Mouse (Mus musculus): ENCODE results near the gene Bach2. TPM values are rescaled to one million over a fixed set of nuclear protein-coding genes. Genes with fewer than 3 reads are reported as not detected.

Gene Bach2
- polyA plus RNA-seq, 1 experiment, result 18.7 TPM

DNA sequence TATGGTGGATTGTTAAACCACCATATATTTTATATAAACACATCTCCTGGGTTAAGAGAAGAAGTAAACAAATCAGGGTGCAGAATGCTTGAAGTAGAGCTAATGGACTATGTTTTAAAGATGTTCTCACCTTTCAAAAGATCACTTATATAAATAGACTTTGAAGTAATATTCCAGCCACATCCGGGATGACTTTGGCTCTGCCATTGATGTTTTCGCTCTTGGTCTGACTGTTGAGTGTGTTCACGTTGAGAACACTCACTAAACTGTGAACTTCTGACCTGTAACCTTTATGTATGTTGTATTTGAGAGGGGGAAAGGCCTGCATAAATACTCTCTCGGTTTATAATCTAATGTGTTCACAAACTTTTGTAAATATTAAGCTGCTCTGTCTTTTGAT, 20.2 kb upstream of the Bach2 start:
- no peak overlapping the region for H3K27ac ChIP-seq (ENCODE audit: insufficient read depth, low read length)

DNA sequence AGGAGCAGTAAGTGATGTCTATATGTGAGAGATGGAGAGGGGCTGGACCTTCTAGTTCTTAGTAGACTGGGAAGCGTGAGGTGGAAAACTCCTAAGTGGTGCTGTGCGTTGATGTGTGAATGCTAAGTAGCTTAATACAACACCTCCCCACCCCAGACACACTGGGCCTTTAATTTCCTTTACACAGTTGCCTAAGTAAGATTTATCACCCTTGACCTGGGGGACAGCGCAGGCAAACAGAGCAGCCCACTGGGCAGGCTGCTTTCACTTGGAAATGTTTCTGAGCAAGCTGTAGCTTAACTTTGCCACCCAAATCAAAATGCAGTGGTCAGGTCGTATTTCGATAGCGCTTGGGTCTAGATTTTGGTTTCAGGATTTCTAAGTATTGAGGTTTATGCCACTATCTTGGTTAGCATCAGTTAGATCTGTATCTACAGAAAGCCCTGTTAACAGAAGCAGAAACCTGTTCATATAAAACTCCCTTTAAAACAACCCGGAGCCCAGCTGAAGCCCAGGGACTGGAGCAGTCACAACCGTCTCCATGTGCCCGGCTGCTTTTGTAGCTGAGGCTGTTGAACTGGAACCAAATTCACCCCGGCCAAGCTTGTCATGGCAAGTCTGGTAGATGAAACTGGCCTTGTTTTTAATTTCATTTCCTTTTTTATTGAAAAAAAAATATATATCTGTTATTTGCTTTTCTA, 19.0 kb upstream of the Bach2 start:
- no peak overlapping the region for H3K27ac ChIP-seq (ENCODE audit: insufficient read depth, low read length)
- no peaks in the 10 kb centered on the region for H3K4me1 ChIP-seq (ENCODE audit: control insufficient read depth, insufficient read depth, low read length)
- no peaks in the 10 kb centered on the region for H3K9me3 ChIP-seq (replicated peaks; ENCODE audit: control insufficient read depth, insufficient read depth, low read length, poor library complexity, severe bottlenecking)
- H3K9ac ChIP-seq (ENCODE audit: low read depth, poor library complexity, severe bottlenecking), result no peak overlapping the region
- TF ChIP-seq EP300 (IDR thresholded peaks at IDR 0.05; ENCODE audit: insufficient read depth, low read depth, low read length) (no peak), POLR2A (IDR thresholded peaks at IDR 0.05; ENCODE audit: insufficient read depth, low read length) (no peak), CTCF (IDR thresholded peaks at IDR 0.05; ENCODE audit: low read depth, low read length) (no peak)
- no peaks in the 10 kb centered on the region for H3K36me3 ChIP-seq (ENCODE audit: control insufficient read depth, insufficient read depth, low read length, poor library complexity, severe bottlenecking)
- H3K4me3 ChIP-seq (ENCODE audit: low read depth, low read length), result no peak overlapping the region
- no peaks in the 10 kb centered on the region for H3K27me3 ChIP-seq (ENCODE audit: control insufficient read depth, insufficient read depth, low read length, poor library complexity, severe bottlenecking)

More for the DNA sequence above, 20.2 kb upstream of the Bach2 start:
- no peaks in the 10 kb centered on the region for H3K9me3 ChIP-seq (replicated peaks; ENCODE audit: control insufficient read depth, insufficient read depth, low read length, poor library complexity, severe bottlenecking)
- no peak overlapping the region for H3K9ac ChIP-seq (ENCODE audit: low read depth, poor library complexity, severe bottlenecking)
- no peaks in the 10 kb centered on the region for H3K27me3 ChIP-seq (ENCODE audit: control insufficient read depth, insufficient read depth, low read length, poor library complexity, severe bottlenecking)
- no peaks in the 10 kb centered on the region for H3K36me3 ChIP-seq (ENCODE audit: control insufficient read depth, insufficient read depth, low read length, poor library complexity, severe bottlenecking)
- H3K4me1 ChIP-seq (ENCODE audit: control insufficient read depth, insufficient read depth, low read length), result no peaks in the 10 kb centered on the region
- no peak overlapping the region for H3K4me3 ChIP-seq (ENCODE audit: low read depth, low read length)
- TF ChIP-seq CTCF (IDR thresholded peaks at IDR 0.05; ENCODE audit: low read depth, low read length) (no peak), EP300 (IDR thresholded peaks at IDR 0.05; ENCODE audit: insufficient read depth, low read depth, low read length) (no peak), POLR2A (IDR thresholded peaks at IDR 0.05; ENCODE audit: insufficient read depth, low read length) (no peak)

DNA sequence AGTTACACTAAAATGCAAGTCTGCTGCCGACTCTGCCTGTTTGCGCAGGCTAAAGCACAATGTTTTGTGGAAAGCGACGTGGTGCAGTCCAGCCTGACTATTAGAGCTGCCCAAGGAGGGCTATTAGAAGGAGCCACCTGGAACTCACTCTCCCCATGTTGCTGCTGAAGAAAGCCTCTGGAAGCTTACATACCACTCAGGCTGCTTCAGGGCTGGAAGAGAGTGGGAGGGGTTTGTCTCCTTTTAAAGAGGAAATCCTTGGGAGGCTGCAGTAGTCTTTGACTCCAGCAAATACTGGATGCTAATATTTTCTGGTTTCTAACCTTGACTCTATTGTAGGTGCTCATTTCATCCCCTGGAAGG, 18.5 kb upstream of the Bach2 start:
- TF ChIP-seq POLR2A (IDR thresholded peaks at IDR 0.05; ENCODE audit: insufficient read depth, low read length) (no peak), EP300 (IDR thresholded peaks at IDR 0.05; ENCODE audit: insufficient read depth, low read depth, low read length) (no peak), CTCF (IDR thresholded peaks at IDR 0.05; ENCODE audit: low read depth, low read length) (no peak)
- Histone ChIP-seq H3K9ac (ENCODE audit: low read depth, poor library complexity, severe bottlenecking) (no peak overlapping the region), H3K4me3 (ENCODE audit: low read depth, low read length) (no peak overlapping the region), H3K36me3 (ENCODE audit: control insufficient read depth, insufficient read depth, low read length, poor library complexity, severe bottlenecking) (no peaks in the 10 kb centered on the region), H3K4me1 (ENCODE audit: control insufficient read depth, insufficient read depth, low read length) (no peaks in the 10 kb centered on the region), H3K27me3 (ENCODE audit: control insufficient read depth, insufficient read depth, low read length, poor library complexity, severe bottlenecking) (no peaks in the 10 kb centered on the region), H3K9me3 (replicated peaks; ENCODE audit: control insufficient read depth, insufficient read depth, low read length, poor library complexity, severe bottlenecking) (no peaks in the 10 kb centered on the region), H3K27ac (ENCODE audit: insufficient read depth, low read length) (no peak overlapping the region)

DNA sequence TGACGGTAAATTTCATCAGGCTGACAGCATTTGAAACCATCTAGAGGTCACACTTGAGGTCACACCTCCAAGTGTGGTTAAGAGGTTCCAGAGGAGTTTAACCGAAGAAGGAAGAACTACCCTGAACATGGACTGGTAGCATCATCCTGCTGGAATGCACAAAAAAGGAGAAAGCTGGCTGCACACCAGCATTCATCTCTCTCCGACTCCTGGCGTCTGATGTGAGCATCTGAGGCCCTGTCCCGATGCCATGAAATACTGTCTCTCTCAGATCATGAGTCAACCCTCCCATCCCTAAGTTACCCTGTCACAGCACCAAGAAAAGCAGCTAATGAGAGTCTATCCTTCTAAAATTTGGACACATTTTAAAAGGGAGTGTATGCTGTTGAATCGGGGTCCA, 17.6 kb upstream of the Bach2 start:
- no peak for TF ChIP-seq CTCF (IDR thresholded peaks at IDR 0.05; ENCODE audit: low read depth, low read length)
- TF ChIP-seq POLR2A (IDR thresholded peaks at IDR 0.05; ENCODE audit: insufficient read depth, low read length), result no peak
- TF ChIP-seq EP300 (IDR thresholded peaks at IDR 0.05; ENCODE audit: insufficient read depth, low read depth, low read length), result no peak
- H3K27me3 ChIP-seq (ENCODE audit: control insufficient read depth, insufficient read depth, low read length, poor library complexity, severe bottlenecking), result no peaks in the 10 kb centered on the region
- H3K4me1 ChIP-seq (ENCODE audit: control insufficient read depth, insufficient read depth, low read length), result no peaks in the 10 kb centered on the region
- no peak overlapping the region for H3K9ac ChIP-seq (ENCODE audit: low read depth, poor library complexity, severe bottlenecking)
- no peak overlapping the region for H3K27ac ChIP-seq (ENCODE audit: insufficient read depth, low read length)
- H3K36me3 ChIP-seq (ENCODE audit: control insufficient read depth, insufficient read depth, low read length, poor library complexity, severe bottlenecking), result no peaks in the 10 kb centered on the region
- no peaks in the 10 kb centered on the region for H3K9me3 ChIP-seq (replicated peaks; ENCODE audit: control insufficient read depth, insufficient read depth, low read length, poor library complexity, severe bottlenecking)
- H3K4me3 ChIP-seq (ENCODE audit: low read depth, low read length), result no peak overlapping the region

DNA sequence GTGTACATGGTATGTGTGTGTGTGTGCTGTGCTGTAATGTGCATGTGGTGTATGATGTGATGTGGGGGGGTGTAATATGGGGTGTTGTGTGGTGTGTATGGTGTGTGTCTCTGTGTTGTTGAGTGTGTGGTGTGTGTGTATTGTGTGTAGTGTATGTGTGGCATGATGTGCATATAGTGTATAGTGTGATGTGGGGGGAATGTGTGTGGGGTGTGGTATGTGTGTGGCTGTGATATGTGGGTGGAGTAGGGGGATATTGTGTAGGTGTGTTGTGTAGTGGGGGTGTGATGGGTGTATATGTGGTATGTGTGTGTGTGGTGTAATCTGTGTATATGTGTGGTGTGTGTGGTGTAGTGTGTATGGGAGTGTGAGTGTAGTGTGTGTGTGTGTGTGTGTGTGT, 15.0 kb upstream of the Bach2 start:
- no peak overlapping the region for H3K27ac ChIP-seq (ENCODE audit: insufficient read depth, low read length)
- H3K27me3 ChIP-seq (ENCODE audit: control insufficient read depth, insufficient read depth, low read length, poor library complexity, severe bottlenecking), result no peaks in the 10 kb centered on the region
- no peak for TF ChIP-seq EP300 (IDR thresholded peaks at IDR 0.05; ENCODE audit: insufficient read depth, low read depth, low read length)
- no peak for TF ChIP-seq POLR2A (IDR thresholded peaks at IDR 0.05; ENCODE audit: insufficient read depth, low read length)
- no peak for TF ChIP-seq CTCF (IDR thresholded peaks at IDR 0.05; ENCODE audit: low read depth, low read length)
- H3K36me3 ChIP-seq (ENCODE audit: control insufficient read depth, insufficient read depth, low read length, poor library complexity, severe bottlenecking), result no peaks in the 10 kb centered on the region
- H3K4me1 ChIP-seq (ENCODE audit: control insufficient read depth, insufficient read depth, low read length), result no peaks in the 10 kb centered on the region
- H3K9ac ChIP-seq (ENCODE audit: low read depth, poor library complexity, severe bottlenecking), result no peak overlapping the region
- H3K9me3 ChIP-seq (replicated peaks; ENCODE audit: control insufficient read depth, insufficient read depth, low read length, poor library complexity, severe bottlenecking), result no peaks in the 10 kb centered on the region
- H3K4me3 ChIP-seq (ENCODE audit: low read depth, low read length), result no peak overlapping the region

DNA sequence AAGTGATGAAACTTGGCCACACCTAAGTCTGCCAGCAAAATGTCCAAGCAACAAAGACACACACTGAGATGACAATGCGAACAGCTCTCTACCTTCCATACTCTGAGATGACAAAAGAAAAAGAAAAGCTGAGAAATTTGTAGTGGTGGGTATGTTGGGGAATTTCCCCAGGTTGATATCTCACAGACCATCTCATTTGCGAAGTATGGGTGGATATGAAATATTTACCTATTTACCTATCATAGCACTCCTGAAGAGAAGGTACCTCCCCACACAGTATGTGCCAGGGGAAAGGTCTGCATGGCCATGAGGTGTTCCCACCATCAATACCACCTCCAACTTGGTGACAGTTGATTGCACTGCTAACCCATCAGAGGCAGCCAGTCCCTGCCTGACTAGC, 13.4 kb upstream of the Bach2 start:
- no peaks in the 10 kb centered on the region for H3K4me1 ChIP-seq (ENCODE audit: control insufficient read depth, insufficient read depth, low read length)
- H3K36me3 ChIP-seq (ENCODE audit: control insufficient read depth, insufficient read depth, low read length, poor library complexity, severe bottlenecking), result no peaks in the 10 kb centered on the region
- TF ChIP-seq CTCF (IDR thresholded peaks at IDR 0.05; ENCODE audit: low read depth, low read length) (no peak), EP300 (IDR thresholded peaks at IDR 0.05; ENCODE audit: insufficient read depth, low read depth, low read length) (no peak), POLR2A (IDR thresholded peaks at IDR 0.05; ENCODE audit: insufficient read depth, low read length) (no peak)
- no peak overlapping the region for H3K4me3 ChIP-seq (ENCODE audit: low read depth, low read length)
- H3K27me3 ChIP-seq (ENCODE audit: control insufficient read depth, insufficient read depth, low read length, poor library complexity, severe bottlenecking), result no peaks in the 10 kb centered on the region
- no peaks in the 10 kb centered on the region for H3K9me3 ChIP-seq (replicated peaks; ENCODE audit: control insufficient read depth, insufficient read depth, low read length, poor library complexity, severe bottlenecking)
- H3K9ac ChIP-seq (ENCODE audit: low read depth, poor library complexity, severe bottlenecking), result no peak overlapping the region
- no peak overlapping the region for H3K27ac ChIP-seq (ENCODE audit: insufficient read depth, low read length)
